Mouse (Mus musculus): Measurements from ENCODE around the gene Atp2c2. TPM values are rescaled to one million over a fixed set of nuclear protein-coding genes. Genes with fewer than 3 reads are reported as not detected.

The Atp2c2 gene
- polyA plus RNA-seq (2012; rRNA removed), result 0.28 and 0.35 TPM in 2 replicates

- H3K27me3 ChIP-seq (ENCODE audit: control insufficient read depth, insufficient read depth, low read length), result peaks cover 3% of the 10 kb centered on the region; the same call in 1 of the 2 replicates
- WGBS, result 6% methylated on average over 26 of the region's 26 CpGs
- DNase-seq, result no peak
- H3K4me3 ChIP-seq (replicated peaks; ENCODE audit: insufficient read depth, low read depth, low read length), result no peak within 1 kb of the TSS
- no peak within 1 kb of the TSS for H3K27ac ChIP-seq (ENCODE audit: insufficient read depth, low read length)
- TF ChIP-seq POLR2A (IDR thresholded peaks at IDR 0.05; ENCODE audit: borderline replicate concordance, insufficient read depth, low read length), result no peak
- no peak for TF ChIP-seq CTCF (IDR thresholded peaks at IDR 0.05; ENCODE audit: borderline replicate concordance, insufficient read depth, low read depth, low read length)
- H3K4me1 ChIP-seq (ENCODE audit: control insufficient read depth, insufficient read depth, low read length), result no peaks in the 10 kb centered on the region
Measured at GRCm38 (mm10) chr8:119699549-119700134, at the start of gene Atp2c2. Gene Atp2c2, plus strand, starts transcription at chr8:119700009.

GRCm38 (mm10) chr8:119651324-119651723, 48.5 kb upstream of the Atp2c2 start:
- no peak overlapping the region for H3K27ac ChIP-seq (ENCODE audit: insufficient read depth, low read length)
- WGBS, result 40% methylated on average over 2 of the region's 2 CpGs
- no peak overlapping the region for H3K4me3 ChIP-seq (replicated peaks; ENCODE audit: insufficient read depth, low read depth, low read length)
- TF ChIP-seq POLR2A (IDR thresholded peaks at IDR 0.05; ENCODE audit: borderline replicate concordance, insufficient read depth, low read length), result no peak
- no peak for TF ChIP-seq CTCF (IDR thresholded peaks at IDR 0.05; ENCODE audit: borderline replicate concordance, insufficient read depth, low read depth, low read length)
- no peaks in the 10 kb centered on the region for H3K4me1 ChIP-seq (ENCODE audit: control insufficient read depth, insufficient read depth, low read length)
- no peaks in the 10 kb centered on the region; the same call in 1 of the 2 replicates for H3K27me3 ChIP-seq (ENCODE audit: control insufficient read depth, insufficient read depth, low read length)
- no peak for DNase-seq

- no peak for DNase-seq
- H3K4me1 ChIP-seq (ENCODE audit: control insufficient read depth, insufficient read depth, low read length), result no peaks in the 10 kb centered on the region
- TF ChIP-seq CTCF (IDR thresholded peaks at IDR 0.05; ENCODE audit: borderline replicate concordance, insufficient read depth, low read depth, low read length) (peak; percentile 34; the same call in 1 of the 2 replicates), POLR2A (IDR thresholded peaks at IDR 0.05; ENCODE audit: borderline replicate concordance, insufficient read depth, low read length) (no peak)
- WGBS, result 38% methylated on average over 5 of the region's 5 CpGs
- H3K27me3 ChIP-seq (ENCODE audit: control insufficient read depth, insufficient read depth, low read length), result no peaks in the 10 kb centered on the region
- H3K4me3 ChIP-seq (replicated peaks; ENCODE audit: insufficient read depth, low read depth, low read length), result no peak overlapping the region
- H3K27ac ChIP-seq (ENCODE audit: insufficient read depth, low read length), result no peak overlapping the region
Measured at GRCm38 (mm10) chr8:119656709-119657464, 42.9 kb upstream of the Atp2c2 start.

GRCm38 (mm10) chr8:119661081-119661480, 38.7 kb upstream of the Atp2c2 start:
- TF ChIP-seq POLR2A (IDR thresholded peaks at IDR 0.05; ENCODE audit: borderline replicate concordance, insufficient read depth, low read length) (no peak), CTCF (IDR thresholded peaks at IDR 0.05; ENCODE audit: borderline replicate concordance, insufficient read depth, low read depth, low read length) (no peak)
- 8% methylated on average over 9 of the region's 9 CpGs for WGBS
- no peaks in the 10 kb centered on the region for H3K4me1 ChIP-seq (ENCODE audit: control insufficient read depth, insufficient read depth, low read length)

GRCm38 (mm10) chr8:119661892-119662291, 37.9 kb upstream of the Atp2c2 start:
- Histone ChIP-seq H3K4me3 (replicated peaks; ENCODE audit: insufficient read depth, low read depth, low read length) (no peak overlapping the region), H3K27ac (ENCODE audit: insufficient read depth, low read length) (no peak overlapping the region), H3K27me3 (ENCODE audit: control insufficient read depth, insufficient read depth, low read length) (no peaks in the 10 kb centered on the region), H3K4me1 (ENCODE audit: control insufficient read depth, insufficient read depth, low read length) (no peaks in the 10 kb centered on the region)
- TF ChIP-seq CTCF (IDR thresholded peaks at IDR 0.05; ENCODE audit: borderline replicate concordance, insufficient read depth, low read depth, low read length), result no peak
- no peak for TF ChIP-seq POLR2A (IDR thresholded peaks at IDR 0.05; ENCODE audit: borderline replicate concordance, insufficient read depth, low read length)
- DNase-seq, result no peak
- WGBS, result 55% methylated on average over 6 of the region's 6 CpGs

More at GRCm38 (mm10) chr8:119661081-119661480, 38.7 kb upstream of the Atp2c2 start:
- DNase-seq, result peak; percentile 26 to 45
- Histone ChIP-seq H3K4me3 (replicated peaks; ENCODE audit: insufficient read depth, low read depth, low read length) (no peak overlapping the region), H3K27ac (ENCODE audit: insufficient read depth, low read length) (no peak overlapping the region), H3K27me3 (ENCODE audit: control insufficient read depth, insufficient read depth, low read length) (no peaks in the 10 kb centered on the region)

DNA sequence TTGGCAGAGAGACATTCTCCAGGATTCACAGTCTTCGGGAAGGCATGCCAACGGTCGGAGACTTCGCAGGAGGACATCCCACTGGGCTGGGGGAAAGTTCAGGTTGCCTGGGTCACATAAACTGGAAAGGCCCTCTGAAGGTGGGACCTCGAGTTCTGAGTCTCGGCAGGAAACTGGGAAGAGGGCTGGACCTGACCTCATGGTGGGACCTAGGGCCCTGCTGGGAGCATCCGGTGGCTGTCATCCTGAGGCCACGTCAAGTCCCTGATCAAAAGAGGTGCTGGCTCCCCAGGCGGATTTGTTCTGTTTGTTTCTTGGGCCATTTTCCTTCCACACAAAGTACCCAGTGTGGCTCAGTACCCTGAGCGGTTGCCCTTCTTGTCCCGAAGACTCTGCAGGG, 36.4 kb upstream of the Atp2c2 start:
- H3K4me3 ChIP-seq (replicated peaks; ENCODE audit: insufficient read depth, low read depth, low read length), result no peak overlapping the region
- no peak overlapping the region for H3K27ac ChIP-seq (ENCODE audit: insufficient read depth, low read length)
- H3K27me3 ChIP-seq (ENCODE audit: control insufficient read depth, insufficient read depth, low read length), result no peaks in the 10 kb centered on the region
- no peaks in the 10 kb centered on the region for H3K4me1 ChIP-seq (ENCODE audit: control insufficient read depth, insufficient read depth, low read length)
- no peak for DNase-seq
- WGBS, result 50% methylated on average over 11 of the region's 11 CpGs
- TF ChIP-seq POLR2A (IDR thresholded peaks at IDR 0.05; ENCODE audit: borderline replicate concordance, insufficient read depth, low read length), result no peak
- no peak for TF ChIP-seq CTCF (IDR thresholded peaks at IDR 0.05; ENCODE audit: borderline replicate concordance, insufficient read depth, low read depth, low read length)

- TF ChIP-seq POLR2A (IDR thresholded peaks at IDR 0.05; ENCODE audit: borderline replicate concordance, insufficient read depth, low read length) (no peak), CTCF (IDR thresholded peaks at IDR 0.05; ENCODE audit: borderline replicate concordance, insufficient read depth, low read depth, low read length) (no peak)
- Histone ChIP-seq H3K27me3 (ENCODE audit: control insufficient read depth, insufficient read depth, low read length) (no peaks in the 10 kb centered on the region), H3K27ac (ENCODE audit: insufficient read depth, low read length) (no peak overlapping the region), H3K4me1 (ENCODE audit: control insufficient read depth, insufficient read depth, low read length) (no peaks in the 10 kb centered on the region), H3K4me3 (replicated peaks; ENCODE audit: insufficient read depth, low read depth, low read length) (no peak overlapping the region)
- WGBS, result 31% methylated on average over 6 of the region's 6 CpGs
- DNase-seq, result no peak
Measured at GRCm38 (mm10) chr8:119665270-119665669, 34.5 kb upstream of the Atp2c2 start.
